Mouse (Mus musculus): Measurements from ENCODE around the gene Ivd.

GRCm38 (mm10) chr2:118907781-118908180 is 46.0 kb downstream of the Ivd start:
- no peak for TF ChIP-seq GATA1 (IDR thresholded peaks at IDR 0.05; ENCODE audit: borderline replicate concordance, low read length)
- no peak for TF ChIP-seq FLI1 (IDR thresholded peaks at IDR 0.05; ENCODE audit: low read length)

Data from megakaryocyte, embryonic 14.5 days (primary cell).